Mouse (Mus musculus) macrophage (primary cell): Measurements from ENCODE around the gene Pate2. TPM values are rescaled to one million over a fixed set of nuclear protein-coding genes. Genes with fewer than 3 reads are reported as not detected.

Source experiments
- H3K27ac ChIP-seq: fragments of 350-480 bp; formaldehyde crosslinking; 2 replicates; pipeline ENCODE4 v1.9.0; 2021
- H3K36me3 ChIP-seq: fragments of 350-480 bp; formaldehyde crosslinking; 2 replicates; pipeline ENCODE4 v1.9.0; 2021; ENCODE audit errors: inconsistent target
- H3K4me3 ChIP-seq: fragments of 350-480 bp; formaldehyde crosslinking; 2 replicates; pipeline ENCODE4 v1.9.0; 2021; ENCODE audit errors: inconsistent target
- H3K79me2 ChIP-seq: fragments of 350-480 bp; formaldehyde crosslinking; 2 replicates; pipeline ENCODE4 v1.9.0; 2021; ENCODE audit errors: inconsistent target
- WGBS: methylation state at CpG from one replicate; pipeline ENCODE4 v1.1.7; 2026; ENCODE audit warnings: inconsistent platforms; ENCODE audit not compliant: missing documents; 5-methylcytosine and 5-hydroxymethylcytosine counted together
- polyA plus RNA-seq: library from polyadenylated mRNA; stranded (reverse); fragments of 250-400 nt; gene quantifications from 3 replicates; pipeline ENCODE4 v1.2.4, GENCODE M21; 2018; ENCODE audit warnings: inconsistent platforms
- total RNA-seq, 78 experiments: library from RNA; depleted of rRNA; stranded (reverse); fragments of 250-400 nt; gene quantifications; 1 replicate in 9 of 78; 2 replicates in 24 of 78; 3 replicates in 43 of 78; 4 replicates in 2 of 78; pipeline ENCODE4 v1.2.4; 2018; ENCODE audit warnings: inconsistent platforms in 56 of 78

The Pate2 gene
- total RNA-seq (2018; cell fraction: chromatin; rRNA removed), result 1 to 10 TPM in 2 of 26 experiments, under 1 TPM in 6, not detected in 18; 0.36 to 1.9 (median 0.59) TPM
- under 1 TPM in 8 of 26 experiments, not detected in 18; 0.09 to 0.25 (median 0.15) TPM for total RNA-seq (2018; cell fraction: cytosol; rRNA removed)
- total RNA-seq (2018; cell fraction: nucleus; rRNA removed), result under 1 TPM in 9 of 26 experiments, not detected in 17; 0.28 to 0.73 (median 0.45) TPM
- 0.23 TPM in 1 of 3 replicates, not detected in the others for polyA plus RNA-seq

DNA sequence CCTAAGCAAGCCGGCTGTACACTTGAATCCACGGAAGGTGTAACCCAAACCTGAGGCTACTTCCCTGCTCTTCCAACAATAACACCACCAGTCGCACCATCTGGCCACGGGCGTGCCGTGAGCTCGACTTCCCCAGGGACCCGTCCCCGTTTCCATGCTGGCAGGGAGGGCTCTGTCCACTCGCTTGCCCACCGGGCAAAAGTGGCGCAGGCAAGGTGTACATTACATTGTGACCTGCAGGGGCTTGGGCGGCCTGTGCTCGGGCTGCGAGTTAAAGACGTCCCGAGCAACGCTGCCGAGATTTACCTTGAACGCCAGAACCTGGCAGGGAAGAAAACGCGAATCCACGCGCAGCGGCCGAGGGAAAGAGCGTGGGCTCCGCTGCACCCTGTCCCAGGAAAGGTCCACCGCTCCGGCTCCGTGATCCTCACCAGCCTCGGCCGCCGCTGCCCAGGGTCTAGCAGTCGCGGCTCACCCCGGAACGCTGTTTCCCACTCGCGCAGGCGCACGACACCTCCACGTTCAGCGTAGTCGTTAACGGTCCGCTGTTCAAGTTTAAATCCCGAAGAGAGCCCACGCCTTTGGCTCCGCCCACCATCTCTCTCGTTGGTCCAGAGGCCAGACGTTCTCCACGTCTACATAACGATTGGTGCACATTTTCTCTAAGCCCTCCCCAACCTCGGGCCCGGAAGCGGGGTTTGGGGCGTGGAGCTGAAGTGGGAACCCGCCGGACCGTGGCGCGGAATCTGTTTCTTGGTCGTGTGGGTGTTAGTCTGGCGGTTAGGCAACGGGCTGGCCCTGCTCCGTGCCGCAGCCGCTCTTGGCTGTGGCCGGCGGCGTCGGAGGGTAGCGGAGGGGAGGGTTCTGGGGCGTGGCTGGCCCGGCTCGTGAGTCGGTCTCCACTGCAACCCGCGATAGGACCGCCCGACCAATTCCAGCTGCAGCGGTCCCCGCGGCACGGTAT, at the start of gene Pate2, which contains the start of gene Hyls1:
TSS of gene Pate2 (plus strand) at position 714 of the 964 bp plus-strand sequence.
TSS of gene Hyls1 (minus strand) at position 828 of the 964 bp plus-strand sequence.
- under 1% methylated on average over 79 of the region's 86 CpGs for WGBS
- peaks cover 40% of the 10 kb centered on the region for H3K79me2 ChIP-seq
- peak within 1 kb of the TSS; percentile 61 for H3K27ac ChIP-seq
- peaks cover 4% of the 10 kb centered on the region; the same call in 1 of the 2 replicates for H3K36me3 ChIP-seq
- peak within 1 kb of the TSS; percentile 77 for H3K4me3 ChIP-seq

DNA sequence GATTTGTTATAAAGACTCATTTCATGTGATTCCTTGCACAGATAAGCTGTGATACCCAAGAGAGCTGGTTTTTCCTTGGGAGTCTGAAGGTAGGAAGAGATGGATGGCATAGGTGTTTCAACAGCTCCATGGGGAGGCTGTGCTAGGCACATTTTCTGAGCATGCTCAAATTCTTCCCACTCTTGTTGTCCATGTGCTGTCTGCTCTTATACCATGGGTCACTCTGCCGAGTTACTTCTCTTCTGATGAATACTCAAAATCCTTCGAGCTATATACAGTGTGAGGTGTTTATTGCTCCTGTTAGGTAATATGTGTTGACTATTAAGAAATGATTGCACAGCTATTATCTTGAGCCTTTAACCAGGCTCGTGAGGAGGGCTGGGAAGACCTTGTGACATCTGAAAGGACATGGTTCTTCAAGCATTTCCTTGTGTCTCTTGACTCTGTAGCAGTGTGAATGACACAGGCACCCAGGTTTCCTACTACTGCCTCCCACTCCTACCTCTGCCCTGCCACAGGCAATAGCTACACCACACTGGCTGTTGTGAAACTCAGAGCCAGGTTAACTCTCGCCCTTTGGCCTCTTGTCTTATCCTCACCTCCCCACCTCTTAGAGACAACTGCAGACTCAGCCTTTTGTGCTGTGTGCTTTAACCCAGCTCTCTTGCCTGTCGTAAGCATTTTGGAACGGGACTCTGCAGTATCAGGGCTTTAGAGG, 49.3 kb upstream of the Pate2 start:
- no peak overlapping the region for H3K4me3 ChIP-seq
- H3K36me3 ChIP-seq, result no peaks in the 10 kb centered on the region
- H3K27ac ChIP-seq, result no peak overlapping the region
- 88% methylated on average over 6 of the region's 6 CpGs for WGBS
- H3K79me2 ChIP-seq, result no peaks in the 10 kb centered on the region

DNA sequence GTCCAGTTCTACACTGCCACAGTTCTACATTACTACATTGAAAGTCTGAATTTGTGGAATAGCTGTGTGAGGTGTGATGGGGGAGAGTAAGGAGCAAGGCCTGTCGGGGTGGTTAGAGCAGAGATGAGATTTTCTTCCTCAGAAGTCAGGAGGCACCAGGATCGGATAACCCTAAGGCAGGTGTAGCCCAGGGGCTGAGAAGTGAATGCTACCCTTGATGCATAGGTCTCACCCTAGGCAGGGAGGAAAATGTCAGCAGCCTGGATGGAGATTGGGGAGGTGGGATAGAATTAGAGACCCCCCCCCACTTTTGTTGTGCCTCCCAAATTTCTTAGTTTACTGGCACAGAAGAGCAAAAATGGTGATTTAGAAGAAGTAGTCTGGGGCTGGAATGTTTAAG, 47.8 kb upstream of the Pate2 start:
- H3K4me3 ChIP-seq, result no peak overlapping the region
- H3K27ac ChIP-seq, result no peak overlapping the region
- no peaks in the 10 kb centered on the region for H3K79me2 ChIP-seq
- H3K36me3 ChIP-seq, result no peaks in the 10 kb centered on the region
- 90% methylated on average over 2 of the region's 2 CpGs for WGBS

DNA sequence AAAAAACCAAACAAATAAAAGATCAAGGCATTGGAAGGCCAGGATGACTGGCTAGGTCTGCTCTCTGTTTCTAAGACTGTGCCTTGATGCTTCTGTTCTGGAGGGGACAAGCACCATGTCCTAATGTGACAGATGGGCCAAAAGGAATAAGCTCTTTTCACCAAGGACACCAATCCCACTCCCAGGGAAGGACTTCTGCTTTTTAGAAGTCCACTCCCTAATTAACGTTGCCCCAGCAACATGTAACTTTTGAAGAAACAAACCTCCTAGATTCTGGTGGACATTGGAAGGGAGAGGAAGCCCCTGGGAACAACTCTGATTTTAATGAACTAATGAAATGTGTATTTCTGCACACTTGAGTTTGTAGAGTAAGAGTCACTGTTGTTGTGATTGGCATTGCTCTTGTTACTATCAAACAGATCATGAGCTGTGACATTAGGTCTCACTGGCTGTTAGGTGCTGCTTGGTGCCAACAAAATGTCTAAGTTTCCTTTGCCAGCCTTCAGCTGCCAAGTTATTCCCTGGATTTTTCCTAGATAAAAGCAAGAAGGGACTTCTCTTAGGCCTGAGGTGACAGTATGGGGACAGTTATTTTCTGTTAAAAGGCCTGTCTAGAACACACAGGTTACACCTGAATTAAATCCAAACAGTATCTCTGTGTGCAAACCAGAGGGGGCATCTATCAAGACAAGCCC, 47.1 kb upstream of the Pate2 start:
- no peak overlapping the region for H3K27ac ChIP-seq
- no peaks in the 10 kb centered on the region for H3K79me2 ChIP-seq
- H3K4me3 ChIP-seq, result no peak overlapping the region
- no peaks in the 10 kb centered on the region for H3K36me3 ChIP-seq
- WGBS, result 70% methylated on average over 1 of the region's 1 CpGs

DNA sequence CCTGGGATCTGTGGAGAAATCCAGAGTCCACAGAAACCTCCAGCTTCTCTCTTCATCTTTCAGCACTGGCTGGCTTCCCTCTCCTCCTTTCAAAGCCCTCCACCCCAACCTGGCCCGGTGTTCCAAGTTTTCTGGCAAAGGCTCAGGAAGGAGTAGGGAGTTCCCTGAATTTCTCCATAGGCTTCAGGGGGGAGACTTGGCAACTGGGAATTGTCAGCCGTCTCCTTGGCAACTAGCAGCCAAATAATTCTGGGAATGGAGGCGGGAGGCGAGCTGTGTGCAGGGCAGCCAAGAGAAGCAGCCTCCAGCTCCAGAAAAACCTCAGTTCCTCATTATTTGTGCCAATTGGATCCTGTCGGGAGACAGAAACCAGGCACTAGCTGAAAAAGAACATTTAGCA, 46.5 kb upstream of the Pate2 start:
- H3K27ac ChIP-seq, result no peak overlapping the region
- no peaks in the 10 kb centered on the region for H3K36me3 ChIP-seq
- 83% methylated on average over 5 of the region's 5 CpGs for WGBS
- H3K4me3 ChIP-seq, result no peak overlapping the region
- no peaks in the 10 kb centered on the region for H3K79me2 ChIP-seq

DNA sequence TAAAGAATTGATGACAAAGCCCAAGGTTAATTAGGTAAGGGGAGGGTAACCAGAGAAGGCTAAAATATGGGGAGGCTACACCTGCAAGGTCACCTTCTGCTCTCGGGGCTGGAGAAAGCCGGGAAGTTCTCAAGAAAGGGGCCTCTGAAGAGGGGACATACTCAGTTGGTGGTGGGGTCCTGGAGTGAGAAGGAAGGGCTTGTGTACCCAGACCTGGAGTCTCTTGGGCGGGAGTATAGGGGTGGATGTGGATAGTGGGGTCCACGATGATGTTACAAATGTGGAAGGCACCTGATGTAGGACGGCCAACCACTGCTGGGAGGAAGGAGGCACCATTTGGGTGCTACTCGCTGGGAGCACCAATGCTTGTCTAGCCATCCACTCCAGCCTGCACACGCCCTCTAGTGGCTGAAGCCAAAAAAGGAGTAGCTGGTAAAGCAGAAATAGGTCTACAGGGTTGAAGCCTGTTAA, 46.1 kb upstream of the Pate2 start:
- WGBS, result 18% methylated on average over 6 of the region's 7 CpGs
- no peak overlapping the region for H3K27ac ChIP-seq
- H3K36me3 ChIP-seq, result no peaks in the 10 kb centered on the region
- no peak overlapping the region for H3K4me3 ChIP-seq
- H3K79me2 ChIP-seq, result no peaks in the 10 kb centered on the region

DNA sequence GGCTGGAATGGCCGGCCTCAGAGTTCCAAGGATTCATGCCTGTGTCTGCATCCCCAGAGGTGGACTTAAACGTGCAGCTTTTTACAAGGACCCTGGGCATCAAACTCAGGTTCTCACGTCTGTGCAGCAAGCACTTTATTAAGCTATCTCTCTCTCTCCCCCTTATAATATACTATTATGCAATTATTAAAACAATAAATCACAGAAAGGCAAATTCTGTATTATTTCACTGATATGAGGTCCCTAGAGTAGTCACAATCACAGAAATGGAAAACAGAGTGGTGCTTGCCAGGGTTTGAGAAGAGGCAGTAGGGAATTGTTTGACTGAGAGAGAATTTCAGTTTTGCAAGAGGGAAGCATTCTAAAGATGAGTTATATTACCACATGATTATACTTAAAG, 40.9 kb upstream of the Pate2 start:
- WGBS, result 86% methylated on average over 3 of the region's 3 CpGs
- H3K79me2 ChIP-seq, result no peaks in the 10 kb centered on the region
- H3K4me3 ChIP-seq, result no peak overlapping the region
- H3K36me3 ChIP-seq, result no peaks in the 10 kb centered on the region
- no peak overlapping the region for H3K27ac ChIP-seq

DNA sequence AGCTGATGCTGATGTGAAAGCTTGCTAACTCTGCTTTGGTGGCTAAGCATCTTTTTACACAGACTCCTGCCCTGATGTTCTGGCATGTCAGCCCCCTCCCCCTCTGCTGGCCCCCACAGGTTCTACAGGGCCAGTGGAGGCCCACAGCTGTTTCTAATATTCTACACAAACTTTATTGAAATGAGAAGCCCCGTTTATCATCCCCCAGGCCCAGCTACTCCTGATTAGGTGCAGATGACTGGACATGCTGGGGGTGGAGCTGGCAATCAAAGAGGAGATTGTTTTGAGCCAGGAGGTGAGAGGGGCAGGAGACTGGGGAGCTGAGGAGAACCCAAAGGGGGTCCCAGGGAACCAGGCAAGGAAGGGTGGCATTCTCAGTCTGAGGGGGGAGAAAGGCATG, 40.3 kb upstream of the Pate2 start:
- no peak overlapping the region for H3K27ac ChIP-seq
- WGBS, result 50% methylated on average over 1 of the region's 1 CpGs
- no peak overlapping the region for H3K4me3 ChIP-seq
- H3K79me2 ChIP-seq, result no peaks in the 10 kb centered on the region
- no peaks in the 10 kb centered on the region for H3K36me3 ChIP-seq

DNA sequence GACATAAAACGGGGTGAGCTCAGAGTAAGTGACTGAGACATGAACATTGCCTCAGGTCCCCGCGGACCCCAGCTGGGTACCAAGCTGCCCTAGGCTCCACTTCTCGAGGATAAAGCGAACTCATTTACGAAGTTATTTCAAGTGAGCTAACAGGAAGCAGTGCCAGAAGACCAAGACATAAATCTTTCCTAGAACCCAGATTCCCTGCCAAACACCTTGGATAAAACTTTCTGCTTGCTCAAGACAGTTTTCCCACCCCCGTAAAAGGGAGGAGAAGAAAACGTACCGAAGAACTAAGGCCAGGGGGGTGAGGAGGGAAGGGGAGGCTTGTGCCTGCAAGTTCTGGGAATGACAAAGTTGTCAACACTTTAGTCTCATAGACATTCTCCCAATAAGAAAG, 36.8 kb upstream of the Pate2 start:
- no peak overlapping the region for H3K27ac ChIP-seq
- H3K79me2 ChIP-seq, result no peaks in the 10 kb centered on the region
- H3K36me3 ChIP-seq, result no peaks in the 10 kb centered on the region
- 82% methylated on average over 9 of the region's 9 CpGs for WGBS
- no peak overlapping the region for H3K4me3 ChIP-seq

DNA sequence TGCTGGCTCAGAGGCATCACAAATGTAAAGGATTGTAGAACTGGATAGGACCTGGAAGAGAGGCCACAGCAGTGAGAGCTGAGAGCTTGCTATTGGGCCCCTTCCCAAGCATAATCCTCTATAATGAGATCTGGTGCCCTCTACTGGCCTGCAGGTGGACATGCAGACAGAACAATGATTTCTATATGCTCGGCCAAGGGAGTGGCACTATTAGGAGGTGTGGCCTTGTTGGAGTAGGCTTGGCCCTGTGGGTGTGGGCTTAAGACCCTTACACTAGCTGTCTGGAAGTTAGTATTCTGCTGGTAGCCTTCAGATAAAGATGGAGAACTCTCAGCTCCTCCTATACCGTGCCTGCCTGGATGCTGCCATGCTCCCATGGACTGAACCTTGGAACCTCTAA, 35.0 kb upstream of the Pate2 start:
- Histone ChIP-seq H3K36me3 (no peaks in the 10 kb centered on the region), H3K79me2 (no peaks in the 10 kb centered on the region), H3K4me3 (no peak overlapping the region), H3K27ac (no peak overlapping the region)
- WGBS, result 17% methylated on average over 2 of the region's 2 CpGs

DNA sequence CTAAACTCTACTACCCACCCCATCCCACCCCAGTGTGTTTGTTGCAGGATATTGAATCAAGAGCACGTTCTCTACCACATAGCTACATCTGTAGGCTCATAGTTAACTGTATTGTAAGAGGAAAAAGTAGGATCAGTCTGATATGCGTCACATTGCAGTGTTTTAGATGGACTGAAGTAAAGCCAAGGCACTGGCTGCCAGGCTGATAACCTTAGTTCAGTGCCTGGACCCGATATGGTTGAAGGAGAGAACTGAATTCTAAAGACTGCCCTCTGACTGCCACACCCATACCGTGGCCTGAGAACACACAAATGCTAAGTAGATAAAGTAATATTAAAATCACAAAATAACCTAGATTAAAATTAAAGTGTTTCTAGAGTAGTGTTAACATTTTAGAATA, 34.2 kb upstream of the Pate2 start:
- H3K27ac ChIP-seq, result no peak overlapping the region
- H3K79me2 ChIP-seq, result no peaks in the 10 kb centered on the region
- WGBS, result 87% methylated on average over 4 of the region's 4 CpGs
- no peak overlapping the region for H3K4me3 ChIP-seq
- H3K36me3 ChIP-seq, result no peaks in the 10 kb centered on the region

DNA sequence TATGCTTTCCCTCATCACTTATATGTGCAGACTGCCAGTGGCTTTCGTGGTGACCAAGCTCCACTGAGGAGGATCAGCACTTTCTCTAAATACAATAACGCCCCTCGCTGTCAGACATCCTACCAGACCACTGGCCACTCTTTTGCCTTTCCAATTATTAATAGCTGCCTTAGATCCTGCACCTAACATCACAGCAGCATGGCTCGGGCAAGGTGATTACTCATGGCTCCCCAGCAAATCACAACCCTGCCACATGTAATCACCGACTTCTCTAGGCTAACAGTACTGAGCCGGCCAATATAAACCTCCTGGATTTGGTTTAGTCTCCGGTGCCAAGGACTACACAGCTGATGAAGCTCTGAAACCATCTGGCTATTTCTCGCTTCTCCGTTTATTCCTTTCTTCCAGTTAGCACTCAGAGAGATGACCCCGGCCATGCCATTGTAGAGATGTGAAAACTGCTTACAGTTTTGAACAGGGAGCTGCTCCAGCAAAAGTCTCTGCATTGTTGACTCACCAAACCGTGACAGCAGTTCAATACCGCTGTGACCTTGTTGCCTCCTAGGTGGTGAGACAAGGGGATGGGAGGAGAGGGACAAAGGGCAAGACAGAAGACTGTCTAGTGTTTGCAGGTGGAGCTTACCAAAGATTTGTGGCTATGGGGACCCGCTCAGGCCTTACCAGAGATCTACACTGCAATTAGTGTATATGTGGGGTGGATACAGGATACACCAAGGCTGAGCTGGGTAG, 30.9 kb upstream of the Pate2 start:
- H3K4me3 ChIP-seq, result no peak overlapping the region
- 92% methylated on average over 13 of the region's 13 CpGs for WGBS
- H3K27ac ChIP-seq, result no peak overlapping the region
- H3K79me2 ChIP-seq, result no peaks in the 10 kb centered on the region
- no peaks in the 10 kb centered on the region for H3K36me3 ChIP-seq

DNA sequence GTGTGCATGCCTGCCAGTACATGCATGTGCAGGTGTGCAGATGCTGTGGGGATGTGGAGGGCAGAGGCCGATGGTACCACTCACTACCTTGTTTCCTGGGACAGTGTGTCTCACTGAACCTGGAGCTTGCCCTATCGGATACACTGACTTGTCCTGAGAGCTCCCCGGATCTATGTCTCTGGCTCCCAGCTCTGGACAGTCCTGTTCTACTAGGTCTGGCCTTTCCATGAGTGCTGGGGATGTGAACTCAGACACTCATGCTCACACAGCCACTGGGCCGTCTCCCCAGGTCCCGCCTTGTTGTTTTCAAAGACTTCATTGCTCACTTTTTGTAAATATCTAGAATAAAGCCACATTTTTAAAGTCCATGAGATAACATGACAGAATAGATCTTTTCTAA, 29.1 kb upstream of the Pate2 start:
- Histone ChIP-seq H3K4me3 (no peak overlapping the region), H3K27ac (no peak overlapping the region), H3K36me3 (no peaks in the 10 kb centered on the region), H3K79me2 (no peaks in the 10 kb centered on the region)
- WGBS, result 89% methylated on average over 4 of the region's 5 CpGs
